Mouse (Mus musculus): ENCODE measurements around the gene Plk5.
A peak's percentile ranks its signal among the peaks of the same experiment; 100 is the strongest.

GRCm38 (mm10) chr10:80367954-80368353 lies 11.7 kb downstream of the Plk5 start:
- TF ChIP-seq POLR2A (IDR thresholded peaks at IDR 0.05; ENCODE audit: insufficient read length, low read depth): peak; percentile 90
- peak; percentile 73 for TF ChIP-seq POLR2AphosphoS2 (IDR thresholded peaks at IDR 0.05; ENCODE audit: insufficient read length, low read depth)

Data from myocyte (in vitro differentiated cells).